Mouse (Mus musculus) spleen, adult 2 months (tissue): ENCODE data around the gene E130308A19Rik.

Source experiments
- CTCF ChIP-seq: fragments of 200-500 bp; IDR thresholded peaks from 2 replicates; pipeline ENCODE4 v1.5.1; 2011; ENCODE audit warnings: mild to moderate bottlenecking, inconsistent platforms; ENCODE audit not compliant: insufficient read depth, insufficient read length, insufficient replicate concordance; ENCODE audit errors: extremely low read depth
- POLR2A ChIP-seq: fragments of 200-500 bp; IDR thresholded peaks from 2 replicates; pipeline ENCODE4 v1.6.1; 2011; ENCODE audit warnings: low read depth, low read length, inconsistent platforms

- TF ChIP-seq CTCF (no peak), POLR2A (no peak)
These were observed 127.6 kb downstream of the E130308A19Rik start for GRCm38 (mm10) chr4:59753491-59754140.
